Comparison of ENCODE assay signal across 10 mouse cellular contexts in genomic region chr5:17776571-17776970, GRCm38 (mm10).
DNase-seq lines count a peak whose midpoint lies in the region; ATAC-seq lines count a peak whose summit lies in the region.
"Had no signal": no experiment of that assay in that cellular context is flagged by ENCODE, and none has a peak within 500 bp of the region (broad histone marks: within the 10 kb centered on the region; RNA-seq: fewer than 3 reads in every experiment).

No protein-coding gene starts in this region.

- H3K4me2 ChIP-seq in neural tube, embryonic 15.5 days, result no peak overlapping the region
- H3K4me2 ChIP-seq: embryonic facial prominence, embryonic 12.5 days had no signal

- intact Hi-C loops in heart, postnatal 25 days (cut with DNase I), result no loop called here

- ATAC-seq in neural tube, embryonic 15.5 days (ENCODE audit: low FRiP score), result no peak

- H3K4me3 ChIP-seq in neural tube, embryonic 15.5 days (replicated peaks), result no peak overlapping the region
- H3K4me3 ChIP-seq: embryonic facial prominence, embryonic 12.5 days; megakaryocyte, embryonic 14.5 days had no signal

- 92% methylated on average over 6 of the region's 6 CpGs for WGBS in neural tube, embryonic 15.5 days

- no peaks in the 10 kb centered on the region for H3K9me3 ChIP-seq in neural tube, embryonic 15.5 days (replicated peaks)
- H3K9me3 ChIP-seq: embryonic facial prominence, embryonic 12.5 days had no signal

- no peak overlapping the region for H3K9ac ChIP-seq in neural tube, embryonic 15.5 days (replicated peaks)
- H3K9ac ChIP-seq: embryonic facial prominence, embryonic 12.5 days had no signal

- no peaks in the 10 kb centered on the region for H3K27me3 ChIP-seq in neural tube, embryonic 15.5 days (replicated peaks)
- H3K27me3 ChIP-seq: embryonic facial prominence, embryonic 12.5 days; megakaryocyte, embryonic 14.5 days had no signal

- no peak overlapping the region for H3K27ac ChIP-seq in neural tube, embryonic 15.5 days (replicated peaks)
- H3K27ac ChIP-seq: embryonic facial prominence, embryonic 12.5 days had no signal

- H3K4me1 ChIP-seq in neural tube, embryonic 15.5 days, result no peaks in the 10 kb centered on the region
- H3K4me1 ChIP-seq: embryonic facial prominence, embryonic 12.5 days; megakaryocyte, embryonic 14.5 days had no signal

- no peaks in the 10 kb centered on the region for H3K36me3 ChIP-seq in neural tube, embryonic 15.5 days
- H3K36me3 ChIP-seq: embryonic facial prominence, embryonic 12.5 days had no signal

- peak; percentile 75 for DNase-seq in heart, adult 11 months
- no peak for DNase-seq in heart, postnatal 25 days (ENCODE audit: low spot score)
- DNase-seq in neural tube, embryonic 10.5 days (ENCODE audit: extremely low spot score, low spot score), result peak; percentile 47
- peak; percentile 91 for DNase-seq in adipocyte (ENCODE audit: low spot score)
- DNase-seq in fibroblast of lung, adult 2 months (ENCODE audit: low read depth), result peak; percentile 27
- DNase-seq in natural killer cell, adult 2 months (ENCODE audit: low spot score in 2 of 2), result peak; percentile 0 to 9
- DNase-seq in urinary bladder, adult 18-20 months (ENCODE audit: low spot score in 2 of 2), result no peak

Comparison
In these comparisons a context has a peak if more than half of its experiments do, and no peak if none do; other contexts are left out.
1. DNase-seq: peak in heart, adult 11 months (single experiment), neural tube, embryonic 10.5 days (single experiment), adipocyte (single experiment), fibroblast of lung, adult 2 months (single experiment) and natural killer cell, adult 2 months (2 of 2); none in heart, postnatal 25 days (single experiment) and urinary bladder, adult 18-20 months (0 of 2).